Mouse (Mus musculus): ENCODE results near the gene Tmem233.

The Tmem233 gene

GRCm38 (mm10) chr5:116003154-116003553 is 79.9 kb downstream of the Tmem233 start:
- no peak for DNase-seq

GRCm38 (mm10) chr5:115997376-115997775 is 85.7 kb downstream of the Tmem233 start:
- DNase-seq: no peak

- DNase-seq: no peak
Measured at GRCm38 (mm10) chr5:115994101-115994500, 88.9 kb downstream of the Tmem233 start.

- no peak for DNase-seq
Measured at GRCm38 (mm10) chr5:115991717-115992116, 91.3 kb downstream of the Tmem233 start.

Measured in spleen, adult 18-20 months (tissue).